Mouse (Mus musculus) spleen, adult 12 weeks (tissue): ENCODE data around the gene Lrrc10.
"Not testable (repeated sequence)": the region's sequence is repeated elsewhere in the genome, so short reads cannot be mapped to it uniquely, and the experiment has no call there.

Experiments
- DNase-seq: peaks from one replicate; pipeline ENCODE4 v3.0.0; 2022; ENCODE audit warnings: low spot score

Gene Lrrc10

DNA sequence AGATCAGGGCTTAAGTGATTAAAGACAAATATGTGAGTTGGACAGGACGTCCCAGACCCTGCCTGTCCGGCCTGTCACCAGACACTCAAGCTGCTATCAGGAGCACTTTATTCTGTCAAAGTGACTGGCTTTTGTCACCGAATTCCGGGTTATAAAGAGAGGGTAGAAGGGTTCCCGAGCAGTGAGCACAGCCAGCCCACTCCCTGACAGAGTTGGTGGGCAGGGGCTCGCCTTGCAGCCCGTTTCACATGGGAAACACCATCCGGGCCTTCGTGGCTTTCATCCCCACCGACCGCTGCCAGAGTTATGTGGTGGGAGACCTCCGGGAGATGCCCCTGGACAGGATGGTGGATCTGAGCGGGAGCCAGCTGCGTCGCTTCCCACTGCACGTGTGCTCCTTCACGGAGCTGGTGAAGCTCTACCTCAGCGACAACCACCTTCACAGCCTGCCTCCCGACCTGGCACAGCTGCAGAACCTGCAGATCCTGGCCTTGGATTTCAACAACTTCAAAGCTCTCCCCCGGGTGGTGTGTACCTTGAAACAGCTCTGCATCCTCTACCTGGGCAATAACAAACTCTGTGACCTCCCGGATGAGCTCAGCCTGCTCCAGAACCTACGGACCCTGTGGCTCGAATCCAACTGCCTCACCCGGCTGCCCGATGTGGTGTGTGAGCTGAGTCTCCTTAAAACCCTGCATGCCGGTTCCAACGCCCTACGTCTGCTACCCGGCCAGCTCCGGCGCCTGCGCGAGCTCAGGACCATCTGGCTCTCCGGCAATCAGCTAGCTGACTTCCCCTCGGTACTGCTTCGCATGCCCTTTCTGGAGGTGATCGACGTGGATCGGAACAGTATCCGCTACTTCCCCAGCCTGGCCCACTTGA is at the start of gene Lrrc10:
Gene Lrrc10, plus strand, starts transcription at position 167 of the 882 bp plus-strand sequence.
- no peak for DNase-seq

DNA sequence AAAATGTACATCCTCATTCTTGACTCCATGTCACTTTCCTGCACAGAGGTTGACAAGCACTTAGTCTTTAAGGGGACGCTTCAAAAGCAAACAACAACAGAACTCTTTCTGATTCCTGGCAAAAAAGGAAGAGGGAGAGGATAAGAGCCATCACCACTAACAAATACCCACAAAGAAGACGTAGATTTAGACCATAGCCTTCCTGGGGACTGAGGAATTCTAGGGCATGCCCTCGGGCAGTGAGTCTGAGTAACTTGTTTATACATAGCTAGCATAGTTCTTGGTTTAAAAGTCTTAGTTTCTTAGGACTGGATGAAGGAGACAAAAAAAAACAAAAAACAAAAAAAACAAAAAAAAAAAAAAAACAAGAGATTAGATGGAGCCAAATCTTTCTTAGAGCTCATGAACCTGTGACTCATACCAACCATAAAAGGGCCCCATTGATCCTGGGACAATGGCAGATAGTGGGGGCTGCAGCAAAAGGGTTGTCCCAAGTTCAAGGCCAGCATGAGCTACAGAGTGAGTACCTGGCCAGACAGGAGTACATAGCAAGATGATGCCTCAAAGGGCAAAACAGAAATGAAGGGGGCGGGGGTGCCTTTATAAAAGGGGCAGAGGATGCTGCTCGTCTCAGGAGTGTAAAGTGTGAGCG is 49.4 kb upstream of the Lrrc10 start:
- DNase-seq, result no peak

DNA sequence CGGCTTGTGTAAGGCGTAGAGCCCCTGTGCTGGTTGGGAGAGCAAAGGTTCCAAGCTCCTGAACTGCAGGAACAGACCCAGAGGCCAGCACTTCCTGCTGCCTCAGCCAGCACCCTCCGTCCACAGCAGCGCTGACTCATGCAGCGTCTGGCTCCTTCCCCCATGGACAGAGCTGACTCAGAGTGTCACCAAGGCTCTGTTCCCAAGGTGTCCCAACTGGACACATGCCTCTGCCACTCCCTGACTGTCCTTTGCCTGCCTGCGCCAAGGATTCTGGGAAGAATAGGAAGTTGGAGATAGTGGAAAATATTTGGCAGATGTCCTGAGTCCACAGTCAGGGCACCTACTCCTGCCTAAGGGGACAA is 48.9 kb upstream of the Lrrc10 start:
- DNase-seq, result no peak

DNA sequence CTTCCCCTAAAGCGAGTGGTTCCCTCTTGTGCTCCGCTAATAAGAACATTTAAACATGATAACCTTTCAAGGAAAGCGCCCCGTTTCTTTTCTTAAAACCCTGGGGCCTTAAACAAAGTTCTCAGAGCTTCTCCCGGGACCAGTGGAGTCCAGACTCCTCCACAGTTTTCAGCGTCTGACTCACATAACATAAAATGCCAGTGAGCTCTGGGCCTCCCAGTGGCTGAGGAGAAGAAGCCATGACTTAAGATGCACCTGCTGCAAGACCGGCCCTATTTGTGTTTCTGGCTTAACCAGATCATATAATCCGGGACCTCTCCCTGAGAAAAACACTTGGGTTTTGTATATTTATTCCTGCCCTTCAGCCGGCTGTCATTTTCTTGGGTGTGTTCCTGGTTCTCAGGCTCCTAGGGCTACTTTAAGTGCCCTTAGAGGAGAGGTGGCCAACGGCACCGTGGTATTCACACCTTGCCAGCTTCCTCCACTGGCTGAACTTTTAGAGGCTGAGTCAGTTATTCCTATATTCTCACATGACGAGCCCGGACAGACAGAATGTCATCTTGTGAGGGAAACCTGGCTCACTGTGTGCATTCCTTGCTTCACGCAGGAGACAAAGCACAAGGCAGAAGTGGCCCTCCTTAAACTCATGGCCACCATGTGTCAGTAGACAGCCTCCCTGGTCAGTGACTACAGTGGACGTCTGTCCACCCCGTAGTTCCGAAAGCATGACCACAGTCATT is 46.3 kb upstream of the Lrrc10 start:
- DNase-seq, result no peak

DNA sequence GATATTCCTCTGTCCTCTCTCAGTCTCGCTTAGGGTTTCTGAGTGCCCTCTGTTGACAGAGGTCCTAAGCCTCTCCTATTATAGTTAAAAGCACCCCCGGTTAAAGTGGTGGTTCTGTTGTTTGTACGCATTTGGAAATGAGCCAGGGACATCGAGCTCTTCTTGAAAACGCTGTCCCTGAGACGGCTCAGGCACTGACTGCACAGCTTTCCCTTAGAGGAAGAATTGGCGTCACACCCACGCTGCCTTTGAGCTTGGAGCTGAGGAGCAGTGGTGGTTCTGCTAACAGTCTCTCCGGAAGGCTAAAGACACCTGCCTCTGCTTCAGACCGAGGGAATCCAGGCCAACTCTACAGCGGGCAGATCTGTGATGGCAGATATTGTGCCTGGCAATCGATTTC is 44.2 kb upstream of the Lrrc10 start:
- DNase-seq, result no peak

DNA sequence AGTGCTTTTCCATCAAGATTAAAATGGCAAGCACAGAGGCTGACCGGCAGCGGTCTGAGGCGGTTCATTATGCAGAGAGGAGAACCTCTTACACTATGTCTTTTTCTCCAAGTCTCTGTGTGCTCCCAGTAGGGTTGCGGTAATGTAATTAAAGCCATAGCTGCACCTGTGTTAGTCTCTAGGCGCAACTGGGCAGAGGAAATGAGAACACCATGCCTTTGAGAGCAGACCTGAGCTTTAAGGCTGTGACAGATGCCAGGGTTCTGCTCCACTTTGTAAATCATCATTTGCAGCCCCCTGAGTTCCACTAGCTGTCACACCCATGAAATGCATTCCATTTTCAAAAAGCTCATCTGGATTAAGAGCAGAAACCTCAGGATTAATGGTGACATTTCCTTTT is 40.4 kb upstream of the Lrrc10 start:
- no peak for DNase-seq

DNA sequence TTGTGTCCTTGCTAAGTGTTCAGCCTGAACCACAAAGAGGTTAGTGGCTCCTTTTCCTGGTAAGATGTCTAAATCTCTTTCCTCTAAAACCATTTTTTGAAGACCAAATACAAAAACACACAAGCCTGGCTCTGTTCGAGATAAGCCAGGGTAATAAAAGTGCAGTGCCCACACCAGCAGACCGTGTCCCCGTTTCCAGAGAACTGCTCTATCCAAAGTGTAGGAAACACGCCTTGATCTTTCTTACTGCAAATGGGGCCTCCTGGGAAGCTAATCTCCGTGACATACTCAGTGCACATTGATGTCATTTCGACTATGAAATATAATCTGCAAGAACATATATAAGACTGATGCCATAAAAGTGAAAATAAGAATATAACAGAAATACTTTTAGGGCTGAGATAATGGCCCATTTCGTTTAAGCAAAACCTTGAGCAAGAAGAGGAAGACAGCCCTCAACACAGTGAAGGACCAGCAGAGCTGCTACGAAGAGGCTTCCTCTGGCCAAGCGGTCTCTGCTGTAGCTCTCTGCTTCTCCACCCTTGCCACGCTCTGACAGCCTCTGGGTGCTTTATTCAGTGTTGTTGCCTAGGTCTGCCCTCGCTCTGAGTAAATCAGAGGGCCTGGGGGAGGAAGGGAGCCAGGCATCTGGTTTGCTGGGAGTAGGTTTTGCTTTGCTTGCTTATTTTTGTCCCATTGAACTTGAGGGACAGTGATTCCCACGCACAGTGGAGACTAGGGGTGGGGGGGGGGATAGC is 39.3 kb upstream of the Lrrc10 start:
- DNase-seq, result no peak

DNA sequence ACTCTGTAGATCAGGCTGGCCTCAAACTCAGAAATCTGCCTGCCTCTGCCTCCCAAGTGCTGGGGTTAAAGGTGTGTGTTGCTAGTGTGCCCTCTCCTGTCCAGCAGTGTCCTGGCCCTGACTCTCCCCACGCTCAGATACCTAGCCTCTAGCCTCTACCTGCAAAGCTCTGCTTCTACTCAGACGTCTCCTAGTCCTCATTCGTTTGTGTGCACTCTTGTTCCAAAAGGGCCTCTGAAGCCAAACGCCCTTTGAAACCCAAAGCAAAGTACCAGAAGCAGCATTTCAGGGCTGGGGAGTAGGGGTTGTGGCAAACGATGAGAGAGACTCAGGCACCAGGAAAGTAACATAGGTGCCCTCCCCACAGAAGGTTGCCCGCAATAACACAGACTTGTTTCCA is 35.5 kb upstream of the Lrrc10 start:
- DNase-seq, result no peak

DNA sequence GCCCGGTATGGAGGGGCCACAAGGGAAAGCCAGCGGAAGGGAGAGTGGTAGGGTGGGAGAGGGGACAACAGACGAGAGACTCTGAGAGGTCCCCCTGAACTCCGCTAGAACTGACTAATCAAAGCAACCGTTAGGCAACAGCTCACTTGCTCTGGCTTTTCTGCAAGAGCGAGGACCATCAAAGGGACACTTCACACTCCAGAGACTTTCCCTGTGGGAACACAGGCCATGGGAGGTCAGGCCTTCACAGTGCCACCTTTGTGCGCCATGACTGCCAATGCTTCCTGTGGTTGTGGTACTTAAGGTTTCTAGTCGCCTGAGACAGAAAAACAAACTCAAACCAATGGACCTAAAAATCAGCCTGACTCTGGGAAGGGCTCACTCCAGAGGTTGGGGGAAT is 34.1 kb upstream of the Lrrc10 start:
- DNase-seq, result no peak

DNA sequence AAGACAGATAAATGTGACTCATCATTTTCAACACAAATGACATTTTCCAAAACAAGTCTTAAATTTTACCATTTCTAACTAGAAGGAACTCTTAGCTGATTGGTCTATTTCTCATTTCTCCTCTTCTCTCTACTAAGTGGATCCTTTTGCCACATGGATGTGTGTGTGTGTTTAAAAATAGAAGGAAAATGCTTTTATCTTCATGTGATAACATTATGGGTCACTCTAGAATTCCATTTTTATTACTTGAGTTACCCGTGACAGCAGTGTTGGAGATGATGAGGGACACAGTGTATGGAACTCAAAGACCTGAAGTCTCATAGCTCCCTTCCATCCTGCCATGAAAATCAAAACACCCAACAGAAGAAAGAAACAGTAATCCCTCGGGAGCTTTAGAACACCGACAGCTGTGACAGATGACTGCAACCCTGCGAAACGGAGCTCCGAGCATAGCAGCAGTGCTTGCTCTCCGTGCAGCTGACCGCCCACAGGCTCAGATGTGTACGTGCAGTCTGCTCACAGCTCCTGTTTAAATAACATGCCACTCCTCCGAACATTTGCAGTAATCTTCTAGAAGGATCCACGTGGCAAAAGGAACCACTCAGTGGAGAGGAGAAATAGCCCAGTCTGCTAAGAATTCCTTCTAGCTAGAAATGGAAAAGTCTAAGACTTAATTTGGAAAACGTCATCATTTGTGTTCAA is 31.3 kb upstream of the Lrrc10 start:
- DNase-seq, result no peak

DNA sequence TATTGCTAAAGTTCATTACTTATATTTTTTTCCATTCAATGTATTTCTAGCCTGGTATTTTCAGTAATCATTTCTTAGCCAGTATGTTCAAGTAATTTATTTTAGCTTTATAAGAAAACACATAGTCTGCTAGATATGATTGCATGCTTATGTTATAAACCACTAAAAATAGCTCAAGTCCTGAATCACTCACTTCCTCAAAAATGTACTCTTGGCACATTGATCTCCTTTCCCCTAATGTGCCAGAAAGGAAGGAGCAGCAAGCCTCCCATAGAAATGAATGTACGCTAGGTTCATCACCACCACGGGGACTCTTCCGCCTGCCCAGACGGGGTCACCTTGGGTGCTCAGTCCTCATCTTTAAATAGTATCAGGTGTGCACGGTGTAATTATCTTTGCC is 30.6 kb upstream of the Lrrc10 start:
- DNase-seq, result no peak

DNA sequence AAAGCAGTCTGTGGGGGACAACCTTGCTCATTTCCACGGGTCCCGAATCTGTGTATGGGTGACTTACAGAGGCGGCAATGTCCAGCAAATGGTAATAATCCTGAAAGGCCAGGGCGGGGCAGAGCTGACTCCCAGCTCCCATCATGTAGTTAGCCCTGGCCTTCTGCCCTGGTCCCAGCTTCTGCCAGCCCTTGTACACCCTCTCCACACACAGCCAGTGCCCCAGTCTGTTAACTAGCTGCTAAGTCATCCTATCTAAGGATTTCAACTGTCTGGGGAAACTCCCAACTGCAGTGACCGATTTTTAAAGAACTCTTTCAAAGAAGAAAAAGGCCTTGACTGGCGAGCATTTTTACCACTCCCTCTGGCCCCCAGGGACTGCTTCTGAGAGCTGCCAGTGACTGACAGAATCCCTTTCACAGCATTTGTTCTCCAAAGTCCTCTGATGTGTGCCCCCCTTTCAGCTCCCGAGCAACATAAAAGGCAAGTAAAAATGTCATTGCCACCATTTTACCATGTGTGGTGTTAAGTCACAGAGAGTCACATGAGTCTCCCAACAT is 26.8 kb upstream of the Lrrc10 start:
- no peak for DNase-seq

DNA sequence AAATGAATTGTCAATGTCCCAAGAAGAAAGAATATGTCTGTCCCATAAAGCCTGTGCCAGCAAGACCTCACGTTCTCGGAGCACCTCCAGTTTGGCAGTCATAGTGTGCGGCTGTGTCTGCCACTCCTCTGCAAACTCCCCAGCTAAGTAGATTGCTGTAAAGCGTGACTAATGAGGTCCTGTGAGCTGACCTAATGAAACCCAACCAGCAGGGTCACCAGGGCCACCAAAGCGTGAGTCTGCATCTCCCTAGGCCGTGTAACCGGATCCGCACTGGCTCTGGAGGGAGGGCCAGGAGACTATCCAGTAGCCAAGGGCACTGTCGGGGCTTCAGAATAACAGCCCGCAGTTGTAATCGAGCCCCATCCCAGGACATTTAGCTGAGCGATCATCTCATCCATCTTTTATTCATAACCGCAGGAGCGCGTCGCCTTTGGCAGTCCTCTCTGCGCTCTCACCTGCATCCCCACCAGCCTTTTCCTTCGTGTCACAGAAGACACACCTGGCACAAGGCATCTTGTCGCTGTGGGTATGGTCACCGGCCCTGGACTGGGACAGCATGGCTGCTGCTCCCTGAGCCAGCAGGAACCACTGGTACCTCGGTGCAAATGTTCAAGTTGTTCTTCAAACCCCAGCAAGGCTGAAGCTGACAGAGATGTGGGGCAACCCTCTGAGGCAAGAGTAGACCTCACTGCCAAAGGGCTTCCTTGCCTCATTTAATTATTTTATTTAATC is 24.0 kb upstream of the Lrrc10 start:
- DNase-seq, result no peak

DNA sequence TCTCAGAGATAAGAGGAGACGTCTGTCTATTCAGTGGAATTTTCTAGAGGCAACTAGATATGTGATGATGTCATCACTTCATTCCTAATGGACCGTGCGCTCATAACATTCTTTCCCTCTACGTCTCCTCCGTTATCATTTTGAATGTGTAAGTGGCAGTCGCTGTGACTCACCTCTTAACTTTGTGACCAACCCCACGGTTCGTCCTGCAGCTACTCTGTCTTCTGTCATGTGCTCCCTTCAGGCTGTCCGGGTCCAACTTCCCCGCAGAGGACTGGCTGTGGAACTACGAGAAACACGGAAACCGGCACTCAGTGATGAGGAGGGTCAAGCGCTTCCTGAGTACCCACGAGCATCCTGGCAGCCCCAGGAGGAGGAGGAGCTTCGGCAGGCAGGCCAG is 21.4 kb upstream of the Lrrc10 start:
- no peak for DNase-seq

DNA sequence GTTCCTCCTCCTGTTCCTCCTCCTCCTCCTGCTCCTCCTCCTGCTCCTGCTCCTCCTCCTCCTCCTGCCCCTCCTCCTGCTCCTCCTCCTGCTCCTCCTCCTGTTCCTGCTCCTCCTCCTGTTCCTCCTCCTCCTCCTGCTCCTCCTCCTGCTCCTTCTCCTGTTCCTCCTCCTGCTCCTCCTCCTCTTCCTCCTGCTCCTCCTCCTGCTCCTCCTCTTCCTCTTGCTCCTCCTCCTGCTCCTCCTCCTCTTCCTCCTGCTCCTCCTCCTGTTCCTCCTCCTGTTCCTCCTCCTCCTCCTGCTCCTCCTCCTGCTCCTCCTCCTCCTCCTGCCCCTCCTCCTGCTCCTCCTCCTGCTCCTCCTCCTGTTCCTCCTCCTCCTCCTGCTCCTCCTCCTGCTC is 19.4 kb upstream of the Lrrc10 start:
- not testable (repeated sequence) for DNase-seq

DNA sequence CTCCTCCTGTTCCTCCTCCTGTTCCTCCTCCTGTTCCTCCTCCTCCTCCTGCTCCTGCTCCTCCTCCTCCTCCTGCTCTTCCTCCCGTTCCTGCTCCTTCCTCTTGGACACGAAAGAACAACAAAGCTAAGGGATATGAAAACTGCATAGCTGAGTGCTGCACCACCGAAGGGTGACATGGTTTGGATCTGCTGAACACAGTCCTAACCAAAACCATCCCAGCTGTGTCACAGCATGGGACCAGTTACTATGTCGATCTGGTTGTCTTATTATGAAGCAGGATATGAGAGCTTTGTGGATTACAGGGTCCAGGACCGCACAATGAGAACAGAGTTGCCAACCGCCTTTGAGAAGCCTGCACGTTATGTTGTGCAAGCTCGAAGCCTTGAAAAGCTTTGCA is 19.0 kb upstream of the Lrrc10 start:
- DNase-seq, result no peak

DNA sequence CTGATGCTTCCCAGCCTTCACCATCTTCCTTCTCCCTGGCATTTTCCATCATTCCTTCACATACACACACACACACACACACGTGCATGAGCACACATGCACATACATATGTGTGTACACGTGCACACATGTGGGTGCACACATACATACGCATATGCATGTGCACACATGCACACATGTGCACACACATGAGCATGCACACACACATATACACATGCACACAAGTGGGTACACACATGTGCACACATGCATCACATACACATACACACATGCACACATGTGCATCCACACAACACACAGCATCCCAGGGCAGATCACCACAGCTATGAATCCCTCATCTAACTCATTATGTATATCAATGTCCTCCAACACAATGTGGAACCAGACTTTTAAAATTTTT is 14.0 kb upstream of the Lrrc10 start:
- no peak for DNase-seq

DNA sequence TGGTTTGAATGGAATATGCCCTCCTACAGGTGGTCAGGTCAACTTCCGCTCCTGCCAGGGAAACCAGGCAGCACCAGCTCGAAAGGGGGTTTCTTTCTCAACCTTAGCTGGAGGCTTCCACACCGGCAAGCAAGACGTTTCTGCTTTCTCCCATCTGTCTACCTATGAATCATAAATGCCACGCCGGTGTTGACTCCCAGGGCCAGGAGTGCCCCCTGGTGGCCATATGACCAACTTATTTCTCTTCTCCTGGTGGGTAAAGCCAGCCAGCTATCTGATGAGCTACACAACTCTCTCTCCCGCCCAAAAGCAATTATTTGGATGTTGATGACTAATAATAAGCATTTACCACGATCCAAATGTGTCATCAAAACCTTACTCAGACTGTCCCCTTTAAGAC is 11.4 kb upstream of the Lrrc10 start:
- DNase-seq, result peak; percentile 55

DNA sequence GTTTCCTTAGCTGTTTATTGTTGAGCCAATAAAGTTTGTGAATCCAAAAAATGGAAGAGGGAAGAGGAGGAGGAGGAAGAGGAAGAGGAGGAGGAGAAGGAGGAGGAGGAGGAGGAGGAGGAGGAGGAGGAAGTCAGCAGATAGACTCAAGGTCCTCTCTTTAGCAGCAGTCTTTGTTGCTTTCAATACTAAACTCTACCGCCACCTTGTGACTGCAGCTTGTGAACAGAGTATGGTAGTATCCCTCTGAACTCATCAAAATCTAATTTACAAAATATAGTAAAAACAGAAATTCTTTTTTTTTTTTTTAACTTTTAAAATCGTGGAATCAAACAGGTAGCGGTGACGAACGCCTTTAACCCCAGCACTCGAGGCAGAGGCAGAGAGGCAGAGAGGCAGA is 4.8 kb upstream of the Lrrc10 start:
- DNase-seq, result no peak

DNA sequence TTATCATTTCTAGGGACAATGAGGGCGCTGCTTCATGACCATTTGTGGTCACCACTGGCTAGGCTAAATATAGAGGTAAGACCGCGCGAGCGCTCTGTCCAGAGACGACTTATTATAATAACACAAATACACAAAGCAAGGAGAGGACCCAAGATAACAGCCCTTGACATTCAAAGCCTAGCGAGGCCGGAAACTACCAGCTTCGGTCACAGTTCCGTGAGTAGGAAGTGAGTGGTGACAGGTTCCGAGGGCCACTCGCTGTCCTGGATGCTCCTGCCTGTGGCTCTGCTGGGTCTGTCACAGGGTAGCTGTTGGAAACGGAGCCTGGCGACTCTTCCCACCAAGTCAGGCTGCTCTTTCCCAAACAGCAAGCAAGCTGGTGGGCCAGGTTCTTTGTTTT is 2.8 kb upstream of the Lrrc10 start:
- DNase-seq, result no peak
